Mouse (Mus musculus) fat pad, adult 2 months (tissue): Measurements from ENCODE around the gene Olfr1375.
"Not testable (repeated sequence)": the region's sequence is repeated elsewhere in the genome, so short reads cannot be mapped to it uniquely, and the experiment has no call there.

Experiments
- DNase-seq: peaks from one replicate; pipeline ENCODE4 v3.0.0-alpha.2; 2011; ENCODE audit warnings: low read depth, low spot score; ENCODE audit errors: extremely low read depth

The Olfr1375 gene

GRCm38 (mm10) chr11:51047809-51048208, at the start of gene Olfr1375:
TSS of gene Olfr1375 (plus strand) at chr11:51048109.
- not testable (repeated sequence) for DNase-seq

- no peak for DNase-seq
These were observed 44.6 kb upstream of the Olfr1375 start, which contains the start of gene Olfr51 for GRCm38 (mm10) chr11:51003296-51003695. TSS of gene Olfr51 (plus strand) at chr11:51003596.

GRCm38 (mm10) chr11:51011821-51012220, 36.1 kb upstream of the Olfr1375 start:
- DNase-seq, result no peak

- DNase-seq, result no peak
These were observed 34.0 kb upstream of the Olfr1375 start, which contains the start of gene Olfr54 for GRCm38 (mm10) chr11:51013936-51014335. TSS of gene Olfr54 (plus strand) at chr11:51014236.

- no peak for DNase-seq
These were observed 31.6 kb upstream of the Olfr1375 start for GRCm38 (mm10) chr11:51016341-51016740.

- not testable (repeated sequence) for DNase-seq
These were observed 21.1 kb upstream of the Olfr1375 start for GRCm38 (mm10) chr11:51026811-51027210.

GRCm38 (mm10) chr11:51029381-51029780, 18.5 kb upstream of the Olfr1375 start:
- not testable (repeated sequence) for DNase-seq

GRCm38 (mm10) chr11:51030225-51030624, 17.7 kb upstream of the Olfr1375 start:
- DNase-seq, result no peak

- DNase-seq, result no peak
These were observed 15.1 kb upstream of the Olfr1375 start for GRCm38 (mm10) chr11:51032851-51033250.

GRCm38 (mm10) chr11:51034141-51034540, 13.8 kb upstream of the Olfr1375 start:
- not testable (repeated sequence) for DNase-seq

GRCm38 (mm10) chr11:51035951-51036350, 12.0 kb upstream of the Olfr1375 start:
- no peak for DNase-seq

- DNase-seq, result not testable (repeated sequence)
These were observed 3.1 kb upstream of the Olfr1375 start for GRCm38 (mm10) chr11:51044776-51045175.

GRCm38 (mm10) chr11:51051678-51052077, 3.8 kb downstream of the Olfr1375 start:
- no peak for DNase-seq

GRCm38 (mm10) chr11:51053230-51053629, 5.3 kb downstream of the Olfr1375 start:
- no peak for DNase-seq

- no peak for DNase-seq
These were observed 11.3 kb downstream of the Olfr1375 start, which contains the start of gene Zfp354a for GRCm38 (mm10) chr11:51059151-51059571. TSS of gene Zfp354a (plus strand) at chr11:51059257.

- DNase-seq, result no peak
These were observed 11.7 kb downstream of the Olfr1375 start for GRCm38 (mm10) chr11:51059640-51060039.

GRCm38 (mm10) chr11:51060981-51061380, 13.1 kb downstream of the Olfr1375 start:
- no peak for DNase-seq

GRCm38 (mm10) chr11:51063276-51063675, 15.4 kb downstream of the Olfr1375 start:
- DNase-seq, result no peak

GRCm38 (mm10) chr11:51063841-51064240, 15.9 kb downstream of the Olfr1375 start:
- no peak for DNase-seq

- DNase-seq, result no peak
These were observed 36.6 kb downstream of the Olfr1375 start for GRCm38 (mm10) chr11:51084527-51084926.

GRCm38 (mm10) chr11:51085269-51085668, 37.4 kb downstream of the Olfr1375 start:
- DNase-seq, result no peak
